In the genomic region with DNA sequence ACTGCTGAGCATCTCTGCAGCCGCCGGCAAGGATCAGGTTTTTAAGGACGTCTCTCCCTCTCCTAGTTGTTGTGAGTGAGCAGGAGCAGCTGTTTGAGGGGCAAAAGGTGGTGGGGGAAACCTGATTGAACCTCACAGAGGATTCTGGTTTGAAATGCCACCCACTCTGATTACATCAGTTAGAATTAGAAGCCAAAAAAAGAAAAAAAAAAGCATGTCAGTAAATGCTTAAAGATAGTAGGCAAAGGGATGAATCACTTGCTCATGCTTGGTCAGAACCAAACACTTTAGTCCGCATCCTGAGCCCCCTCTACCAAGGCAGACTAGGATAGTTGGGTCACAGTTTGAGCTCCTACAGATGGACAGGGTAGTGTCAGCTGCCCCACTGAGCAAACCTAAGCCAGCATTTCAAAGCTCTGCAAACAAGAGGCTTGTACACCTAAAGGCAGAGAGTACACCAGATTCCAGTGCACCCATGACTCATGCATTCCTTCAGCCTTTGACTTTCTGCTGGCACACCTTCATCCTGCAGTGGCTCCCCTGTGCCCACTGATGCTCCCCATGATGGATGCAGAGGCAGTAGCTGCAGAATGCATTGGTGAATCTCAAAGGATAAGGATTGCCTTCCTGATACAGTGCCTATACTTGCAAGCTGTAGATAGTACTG, we compare ENCODE assay signal across 31 mouse cellular contexts. TPM values are rescaled to one million over a fixed set of nuclear protein-coding genes. Genes with fewer than 3 reads are reported as not detected.
DNase-seq lines count a peak whose midpoint lies in the region; ATAC-seq lines count a peak whose summit lies in the region.
"Had no signal": no experiment of that assay in that cellular context is flagged by ENCODE, and none has a peak within 500 bp of the region (broad histone marks: within the 10 kb centered on the region; RNA-seq: fewer than 3 reads in every experiment).

No protein-coding gene starts in this region.

- no peak overlapping the region for H3K27ac ChIP-seq in stomach, embryonic 15.5 days
- H3K27ac ChIP-seq: embryonic facial prominence, embryonic 12.5 days; forebrain, embryonic 15.5 days; hindbrain, embryonic 12.5 days; liver, embryonic 14.5 days; midbrain, embryonic 13.5 days; neural tube, embryonic 15.5 days had no signal

- peak; percentile 28; the same call in 1 of the 2 replicates for ATAC-seq in stomach, embryonic 15.5 days (ENCODE audit: insufficient read depth, low FRiP score, low read depth)
- ATAC-seq in granulocyte monocyte progenitor cell, adult 5-6 weeks (replicated peaks; ENCODE audit: poor library complexity, severe bottlenecking) = no peak
- ATAC-seq: forebrain, embryonic 15.5 days; midbrain, embryonic 13.5 days had no signal

- no peaks in the 10 kb centered on the region for H3K27me3 ChIP-seq in stomach, embryonic 15.5 days (replicated peaks)
- H3K27me3 ChIP-seq: CH12.LX; embryonic facial prominence, embryonic 12.5 days; forebrain, embryonic 15.5 days; hindbrain, embryonic 12.5 days; megakaryocyte, embryonic 14.5 days; midbrain, embryonic 13.5 days; neural tube, embryonic 15.5 days had no signal

- intact Hi-C loops in left cerebral cortex, postnatal 25 days (cut with DNase I) = no loop called here
- intact Hi-C loops in left cerebral cortex, postnatal 10 days (cut with DNase I) = no loop called here

- H3K4me1 ChIP-seq in stomach, embryonic 15.5 days = peaks cover 11% of the 10 kb centered on the region; the same call in 1 of the 2 replicates
- H3K4me1 ChIP-seq: megakaryocyte, embryonic 14.5 days; neural tube, embryonic 15.5 days had no signal

- H3K9ac ChIP-seq in stomach, embryonic 15.5 days = no peak overlapping the region
- H3K9ac ChIP-seq: embryonic facial prominence, embryonic 12.5 days; forebrain, embryonic 15.5 days; hindbrain, embryonic 12.5 days; liver, embryonic 14.5 days; lung, embryonic 14.5 days; midbrain, embryonic 13.5 days; neural tube, embryonic 15.5 days had no signal

- 69% methylated on average over 4 of the region's 4 CpGs for WGBS in stomach, embryonic 15.5 days

- no peaks in the 10 kb centered on the region for H3K36me3 ChIP-seq in stomach, embryonic 15.5 days
- H3K36me3 ChIP-seq: embryonic facial prominence, embryonic 12.5 days had no signal

- H3K4me3 ChIP-seq in stomach, embryonic 15.5 days (replicated peaks) = no peak overlapping the region
- H3K4me3 ChIP-seq: embryonic facial prominence, embryonic 12.5 days; forebrain, embryonic 15.5 days; hindbrain, embryonic 12.5 days; megakaryocyte, embryonic 14.5 days; midbrain, embryonic 13.5 days; neural tube, embryonic 15.5 days had no signal

- H3K4me2 ChIP-seq in stomach, embryonic 15.5 days = no peak overlapping the region
- H3K4me2 ChIP-seq: embryonic facial prominence, embryonic 12.5 days; forebrain, embryonic 15.5 days; heart, embryonic 11.5 days; hindbrain, embryonic 12.5 days; lung, embryonic 14.5 days; midbrain, embryonic 13.5 days; neural tube, embryonic 15.5 days had no signal

- DNase-seq in left cerebral cortex, postnatal 25 days (ENCODE audit: low spot score in 2 of 2) = peak; percentile 30 to 42
- no peak for DNase-seq in left cerebral cortex, postnatal 10 days (ENCODE audit: extremely low spot score in 1 of 2, low spot score in 2 of 2)
- DNase-seq in 3T3-L1 (ENCODE audit: low read depth, low spot score) (peak; percentile 58), NIH3T3 (ENCODE audit: low read depth) (peak; percentile 9)
- no peak for DNase-seq in lung, postnatal 14 days
- DNase-seq: adrenal gland, postnatal 10 days; cerebellum, adult 11 months; cerebellum, adult 9-10 months; embryo, embryonic 11 days; gastrocnemius, postnatal 14 days; heart, adult 11 months; heart, postnatal 36 days; kidney, adult 8-10 months; kidney, postnatal 14 days; layer of hippocampus, adult 9-11 months; liver; lung, embryonic 14.5 days; lung, postnatal 36 days; thymus, postnatal 14 days had no signal

- no peaks in the 10 kb centered on the region for H3K9me3 ChIP-seq in stomach, embryonic 15.5 days
- H3K9me3 ChIP-seq: embryonic facial prominence, embryonic 12.5 days; forebrain, embryonic 15.5 days; hindbrain, embryonic 12.5 days; megakaryocyte, embryonic 14.5 days; midbrain, embryonic 13.5 days; neural tube, embryonic 15.5 days had no signal

RNA-seq across cellular contexts. Expression of gene Insm1, which starts 24.8 kb away (rescaled TPM):
- total RNA-seq in left cerebral cortex, postnatal 25 days (2021) = 1 to 10 TPM; 4.0 to 4.2 TPM
- total RNA-seq in left cerebral cortex, postnatal 10 days (2021) = 1 to 10 TPM; 3.2 to 3.6 TPM
- 0.85 and 0.95 TPM in 2 replicates for polyA plus RNA-seq in stomach, embryonic 15.5 days (2015; fragmentation: Nextera tagmentation; extraction: Ambion mirVana)
- not detected in 2 replicates for total RNA-seq in granulocyte monocyte progenitor cell, adult 5-6 weeks (2014; fragmentation: Nextera tagmentation)
- total RNA-seq in granulocyte monocyte progenitor cell, adult 5-6 weeks (2017) = not detected in 2 replicates
- total RNA-seq: CH12.LX; gastrocnemius, postnatal 14 days; heart, postnatal 36 days had no signal
- polyA plus RNA-seq: C2C12; heart, embryonic 11.5 days had no signal

Comparison
In these comparisons a context has a peak if more than half of its experiments do, and no peak if none do; other contexts are left out.
1. DNase-seq: peak in left cerebral cortex, postnatal 25 days (2 of 2), 3T3-L1 (single experiment) and NIH3T3 (single experiment); none in left cerebral cortex, postnatal 10 days (0 of 2) and lung, postnatal 14 days (single experiment).
2. RNA of gene Insm1, which starts 24.8 kb away (total RNA-seq): 4.0 to 4.2 TPM in left cerebral cortex, postnatal 25 days and 3.2 to 3.6 TPM in left cerebral cortex, postnatal 10 days; not detected in granulocyte monocyte progenitor cell, adult 5-6 weeks; every median in the first group is over 4 times any median in the second.